Mouse (Mus musculus) CH12.LX (cell line): ENCODE measurements around the gene Slc25a26. TPM values are rescaled to one million over a fixed set of nuclear protein-coding genes. Genes with fewer than 3 reads are reported as not detected.

Source experiments
- DNase-seq: peaks from one replicate; pipeline ENCODE4 v3.0.0-alpha.2; 2013; ENCODE audit errors: extremely low read depth
- H3K27ac ChIP-seq: 2 replicates; pipeline ENCODE4 v1.5.1; 2012; ENCODE audit warnings: low read depth, mild to moderate bottlenecking, control low read depth, moderate library complexity; ENCODE audit not compliant: insufficient read depth
- H3K27me3 ChIP-seq: replicated peaks from 2 replicates; pipeline ENCODE3; 2012; ENCODE audit warnings: inconsistent platforms
- H3K36me3 ChIP-seq, 2 experiments: replicated peaks in 1 of 2; 2 replicates each; pipeline versions ENCODE3 to v1.6.1; 2012; ENCODE audit warnings: inconsistent platforms in 1 of 2, low read length in 1 of 2, mild to moderate bottlenecking in 1 of 2, mixed read lengths in 1 of 2, moderate library complexity in 1 of 2; ENCODE audit not compliant: control insufficient read depth in 1 of 2, insufficient read depth in 1 of 2
- H3K4me1 ChIP-seq, 2 experiments: 2 replicates each; pipeline ENCODE4 v1.6.1; 2012; ENCODE audit warnings: inconsistent platforms in 1 of 2, moderate library complexity in 1 of 2; ENCODE audit not compliant: insufficient read depth in 2 of 2, control insufficient read depth in 1 of 2
- H3K4me2 ChIP-seq: 2 replicates; pipeline ENCODE4 v1.6.1; 2012; ENCODE audit warnings: low read depth, mild to moderate bottlenecking, control low read depth; ENCODE audit not compliant: poor library complexity, insufficient read depth, severe bottlenecking
- H3K4me3 ChIP-seq, 3 experiments: fragments of 150-350 bp in 1 of 3; sonication (generic) in 1 of 3; replicated peaks in 1 of 3; 2 replicates each; pipeline versions ENCODE3 to v1.5.1; 2011 to 2012; ENCODE audit warnings: low read depth in 2 of 3, low read length in 2 of 3, mild to moderate bottlenecking in 2 of 3, moderate library complexity in 2 of 3, control low read depth in 1 of 3, improper control_type of control experiment in 1 of 3, inconsistent platforms in 1 of 3, mixed read lengths in 1 of 3; ENCODE audit not compliant: poor library complexity in 1 of 3
- H3K79me2 ChIP-seq: replicated peaks from 2 replicates; pipeline ENCODE4 v1.6.1; 2012; ENCODE audit warnings: mild to moderate bottlenecking, moderate library complexity; ENCODE audit not compliant: control insufficient read depth, poor library complexity, insufficient read depth, severe bottlenecking; ENCODE audit errors: extremely low read depth
- H3K9ac ChIP-seq: 2 replicates; pipeline ENCODE4 v1.6.1; 2012; ENCODE audit warnings: low read depth, mild to moderate bottlenecking, control low read depth, moderate library complexity; ENCODE audit not compliant: insufficient read depth
- H3K9me3 ChIP-seq: replicated peaks from 2 replicates; pipeline ENCODE3; 2012; ENCODE audit warnings: low read length, inconsistent platforms, mixed read lengths
- CHD2 ChIP-seq: IDR thresholded peaks from 2 replicates; pipeline ENCODE4 v1.6.1; 2011; ENCODE audit warnings: low read length, improper control_type of control experiment
- CTCF ChIP-seq, 2 experiments: IDR thresholded peaks in 1 of 2; conservative IDR thresholded peaks in 1 of 2; 2 replicates each; pipeline ENCODE4 v1.5.1; 2011 to 2012; ENCODE audit warnings: low read depth in 2 of 2, low read length in 2 of 2, improper control_type of control experiment in 1 of 2, inconsistent platforms in 1 of 2, mild to moderate bottlenecking in 1 of 2, moderate library complexity in 1 of 2
- EP300 ChIP-seq: IDR thresholded peaks from 2 replicates; pipeline ENCODE4 v1.6.1; 2011; ENCODE audit warnings: low read length, improper control_type of control experiment
- ETS1 ChIP-seq: conservative IDR thresholded peaks from 2 replicates; pipeline ENCODE4 v1.6.1; 2012; ENCODE audit warnings: low read depth, mild to moderate bottlenecking, inconsistent platforms, low read length, improper control_type of control experiment, moderate library complexity
- GABPA ChIP-seq: IDR thresholded peaks from 2 replicates; pipeline ENCODE4 v1.6.1; 2012; ENCODE audit warnings: low read depth, low read length, improper control_type of control experiment, inconsistent platforms; ENCODE audit not compliant: insufficient replicate concordance
- IRF4 ChIP-seq: IDR thresholded peaks from 2 replicates; pipeline ENCODE4 v1.6.1; 2014; ENCODE audit warnings: low read depth, mild to moderate bottlenecking, inconsistent platforms, low read length, improper control_type of control experiment
- JUND ChIP-seq: conservative IDR thresholded peaks from 2 replicates; pipeline ENCODE4 v1.6.1; 2011; ENCODE audit warnings: low read depth, low read length, improper control_type of control experiment
- MAX ChIP-seq: IDR thresholded peaks from 2 replicates; pipeline ENCODE4 v1.6.1; 2011; ENCODE audit warnings: low read length, improper control_type of control experiment
- MAZ ChIP-seq: IDR thresholded peaks from 2 replicates; pipeline ENCODE4 v1.6.1; 2012; ENCODE audit warnings: low read depth, mild to moderate bottlenecking, inconsistent platforms, low read length, improper control_type of control experiment, moderate library complexity
- MYC ChIP-seq: IDR thresholded peaks from 2 replicates; pipeline ENCODE4 v1.6.1; 2011; ENCODE audit warnings: low read depth, mild to moderate bottlenecking, improper control_type of control experiment, low read length
- NRF1 ChIP-seq: IDR thresholded peaks from 2 replicates; pipeline ENCODE4 v1.6.1; 2014; ENCODE audit warnings: low read depth, mild to moderate bottlenecking, inconsistent platforms, low read length, improper control_type of control experiment, moderate library complexity
- POLR2AphosphoS2 ChIP-seq: IDR thresholded peaks from 2 replicates; pipeline ENCODE4 v1.6.1; 2011; ENCODE audit warnings: low read depth, low read length, improper control_type of control experiment
- RAD21 ChIP-seq: IDR thresholded peaks from 2 replicates; pipeline ENCODE4 v1.6.1; 2011; ENCODE audit warnings: low read depth, mild to moderate bottlenecking, low read length, improper control_type of control experiment, moderate library complexity
- RCOR1 ChIP-seq: conservative IDR thresholded peaks from 2 replicates; pipeline ENCODE4 v1.6.1; 2012; ENCODE audit warnings: low read depth, mild to moderate bottlenecking, inconsistent platforms, low read length, improper control_type of control experiment
- TBP ChIP-seq: conservative IDR thresholded peaks from 2 replicates; pipeline ENCODE4 v1.6.1; 2011; ENCODE audit warnings: low read depth, low read length, improper control_type of control experiment
- UBTF ChIP-seq: IDR thresholded peaks from 2 replicates; pipeline ENCODE4 v1.6.1; 2012; ENCODE audit warnings: low read depth, mild to moderate bottlenecking, inconsistent platforms, low read length, improper control_type of control experiment, moderate library complexity
- USF1 ChIP-seq: IDR thresholded peaks from 2 replicates; pipeline ENCODE4 v1.6.1; 2014; ENCODE audit warnings: low read depth, mild to moderate bottlenecking, inconsistent platforms, low read length, improper control_type of control experiment
- ZKSCAN1 ChIP-seq: IDR thresholded peaks from 2 replicates; pipeline ENCODE4 v1.6.1; 2012; ENCODE audit warnings: low read depth, inconsistent platforms, low read length, improper control_type of control experiment, borderline replicate concordance
- dilution Hi-C: fragments of 300-500 bp; cut with MboI; formaldehyde crosslinking; loops from 2 replicates; pipeline ENCODE4 v1.14.3; 2020; ENCODE audit warnings: low sequenced_read_pairs; ENCODE audit not compliant: extremely low pct_unique_long_range_greater_than_20kb, extremely low pct_ligation_motif_present
- in situ Hi-C: fragments of 300-500 bp; cut with MboI; formaldehyde crosslinking; loops from 3 replicates; pipeline ENCODE4 v1.14.3; 2019; ENCODE audit warnings: low sequenced_read_pairs, low pct_ligation_motif_present, low pct_unique_long_range_greater_than_20kb, mixed read lengths
- polyA plus RNA-seq: library from polyadenylated mRNA; unstranded; fragments of >175 nt; gene quantifications from 2 replicates; pipeline ENCODE4 v1.2.1, GENCODE M21; 2012; ENCODE audit warnings: low read depth; ENCODE audit not compliant: insufficient read length
- total RNA-seq, 2 experiments: library from RNA; depleted of rRNA; stranded (reverse); fragments of 300-350 nt in 1 of 2; fragments of >200 nt in 1 of 2; gene quantifications; 2 replicates each; pipeline ENCODE4 v1.2.3; 2012 to 2014

Gene Slc25a26
- total and polyA plus RNA-seq, 3 experiments = 5.5 to 9.9 (median 5.9) TPM

DNA sequence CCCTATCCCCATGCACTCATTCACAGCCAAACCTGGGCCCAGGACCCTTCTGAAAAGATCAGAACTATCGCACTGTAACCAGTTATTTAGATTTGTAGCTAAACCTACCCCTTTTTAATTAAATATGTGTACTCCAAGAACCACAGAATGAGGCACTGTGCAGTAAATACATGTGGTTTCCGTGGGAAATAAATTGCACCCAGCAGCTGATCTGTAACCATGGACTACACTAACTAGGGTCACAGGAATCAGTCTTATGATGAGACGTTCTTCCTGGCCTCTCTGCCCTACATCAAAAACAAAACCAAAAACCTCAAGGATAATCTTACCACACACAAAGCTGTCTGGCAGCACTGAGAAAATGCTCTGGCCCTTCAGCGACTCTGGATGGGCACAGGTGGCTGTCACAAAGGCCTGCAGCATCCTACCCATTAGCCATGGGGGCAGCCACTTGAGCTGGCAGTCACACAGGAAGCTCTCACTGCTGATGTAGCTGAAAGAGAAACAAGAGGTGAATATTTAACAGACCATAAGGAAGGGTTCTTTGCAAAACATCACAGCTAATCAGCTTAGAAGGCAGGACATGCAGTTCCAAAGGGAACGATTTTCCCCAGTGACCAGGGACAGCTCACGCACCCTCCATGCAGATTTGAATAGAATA, 113.2 kb downstream of the Slc25a26 start:
- H3K79me2 ChIP-seq = no peaks in the 10 kb centered on the region
- H3K4me1 ChIP-seq = no peaks in the 10 kb centered on the region
- DNase-seq = no peak
- H3K9ac ChIP-seq = no peak overlapping the region
- in situ Hi-C loops (no loop called here), dilution Hi-C loops (no loop called here)
- H3K4me2 ChIP-seq = no peak overlapping the region
- H3K36me3 ChIP-seq = peaks cover 0 to 7% of the 10 kb centered on the region in 2 experiments
- H3K27ac ChIP-seq = no peak overlapping the region
- H3K4me3 ChIP-seq = no peak overlapping the region
- no peaks in the 10 kb centered on the region for H3K9me3 ChIP-seq
- H3K27me3 ChIP-seq = no peaks in the 10 kb centered on the region
- no peak for TF ChIP-seq CHD2
- TF ChIP-seq TBP = no peak
- no peak for TF ChIP-seq MAX
- TF ChIP-seq EP300 = no peak
- no peak for TF ChIP-seq NRF1
- no peak for TF ChIP-seq JUND
- no peak for TF ChIP-seq MYC
- no peak for TF ChIP-seq ETS1
- TF ChIP-seq MAZ = no peak
- TF ChIP-seq USF1 = no peak
- TF ChIP-seq IRF4 = no peak
- no peak for TF ChIP-seq RCOR1
- TF ChIP-seq GABPA = no peak
- TF ChIP-seq CTCF (conservative IDR thresholded peaks at IDR 0.05 in 1 of 2, IDR thresholded peaks at IDR 0.05 in 1 of 2; ENCODE audit: low read depth in 2 of 2, low read length in 2 of 2) = no peak
- TF ChIP-seq POLR2AphosphoS2 = no peak
- no peak for TF ChIP-seq UBTF
- no peak for TF ChIP-seq RAD21

GRCm38 (mm10) chr6:94614346-94614745, 114.2 kb downstream of the Slc25a26 start:
- TF ChIP-seq ZKSCAN1 = no peak
- TF ChIP-seq, all 38 proteins: peak for 0
- H3K9ac ChIP-seq = no peak overlapping the region
- H3K79me2 ChIP-seq = no peaks in the 10 kb centered on the region
- no peaks in the 10 kb centered on the region for H3K9me3 ChIP-seq
- no peak for DNase-seq
- H3K4me1 ChIP-seq = no peaks in the 10 kb centered on the region
- no peak overlapping the region for H3K27ac ChIP-seq
- dilution Hi-C loops = no loop called here
- no peak overlapping the region for H3K4me3 ChIP-seq
- no peaks in the 10 kb centered on the region for H3K27me3 ChIP-seq
- peaks cover 0 to 1% of the 10 kb centered on the region in 2 experiments for H3K36me3 ChIP-seq
- no peak overlapping the region for H3K4me2 ChIP-seq
- in situ Hi-C loops = no loop called here
